Mouse (Mus musculus) heart, embryonic 14.5 days (tissue): Measurements from ENCODE around the gene Pet117. TPM values are rescaled to one million over a fixed set of nuclear protein-coding genes. Genes with fewer than 3 reads are reported as not detected.

Experiments used
- ATAC-seq: fragments of 200-750 bp; cut with Nextera tagmentation; 2 replicates; pipeline ENCODE4 v1.8.0; 2017; ENCODE audit warnings: low read depth, moderate TSS enrichment; ENCODE audit not compliant: insufficient number of reproducible peaks, insufficient read depth, low FRiP score
- H3K27ac ChIP-seq, 2 experiments: fragments of 200-500 bp in 1 of 2; fragments of 300-500 bp in 1 of 2; sonication (generic) in 1 of 2; replicated peaks in 1 of 2; 2 replicates each; pipeline ENCODE4 v1.5.1; 2012 to 2014; ENCODE audit warnings: low read depth in 2 of 2, low read length in 2 of 2, control low read depth in 1 of 2, mild to moderate bottlenecking in 1 of 2, mixed read lengths in 1 of 2; ENCODE audit not compliant: control insufficient read depth in 1 of 2, insufficient read depth in 1 of 2
- H3K27me3 ChIP-seq: fragments of 300-500 bp; sonication (generic); 2 replicates; pipeline ENCODE4 v1.6.1; 2014; ENCODE audit warnings: mild to moderate bottlenecking, low read length, control low read depth; ENCODE audit not compliant: control insufficient read depth, insufficient read depth
- H3K36me3 ChIP-seq: fragments of 300-500 bp; sonication (generic); 2 replicates; pipeline ENCODE4 v1.6.1; 2014; ENCODE audit warnings: mild to moderate bottlenecking, control low read depth, low read length, mixed read lengths; ENCODE audit not compliant: control insufficient read depth, insufficient read depth
- H3K4me1 ChIP-seq, 2 experiments: fragments of 200-500 bp in 1 of 2; fragments of 300-500 bp in 1 of 2; sonication (generic) in 1 of 2; 2 replicates each; pipeline ENCODE4 v1.6.1; 2012 to 2014; ENCODE audit warnings: low read length in 2 of 2, control low read depth in 1 of 2, mixed read lengths in 1 of 2; ENCODE audit not compliant: control insufficient read depth in 2 of 2, insufficient read depth in 2 of 2
- H3K4me2 ChIP-seq: fragments of 300-500 bp; sonication (generic); 2 replicates; pipeline ENCODE4 v1.6.1; 2014; ENCODE audit warnings: mild to moderate bottlenecking, low read length
- H3K4me3 ChIP-seq, 2 experiments: fragments of 200-500 bp in 1 of 2; fragments of 300-500 bp in 1 of 2; sonication (generic) in 1 of 2; 2 replicates each; pipeline ENCODE4 v1.5.1; 2012 to 2014; ENCODE audit warnings: low read length in 2 of 2, mild to moderate bottlenecking in 2 of 2, control low read depth in 1 of 2, low read depth in 1 of 2, moderate library complexity in 1 of 2; ENCODE audit not compliant: control insufficient read depth in 1 of 2, insufficient read depth in 1 of 2
- H3K9ac ChIP-seq: fragments of 300-500 bp; sonication (generic); 2 replicates; pipeline ENCODE4 v1.6.1; 2014; ENCODE audit warnings: mild to moderate bottlenecking, low read length
- H3K9me3 ChIP-seq: fragments of 300-500 bp; sonication (generic); 2 replicates; pipeline ENCODE4 v1.6.1; 2016; ENCODE audit warnings: low read length, control low read depth; ENCODE audit not compliant: control insufficient read depth
- WGBS: fragments of 180-500 bp; shearing (Covaris S2); extraction: QIAGEN DNeasy Blood & Tissue Kit; methylation state at CpG from one replicate; pipeline ENCODE4 v1.1.7; 2014; 5-methylcytosine and 5-hydroxymethylcytosine counted together
- polyA plus RNA-seq: library from polyadenylated mRNA; unstranded; fragments of >200 nt; fragmentation: Nextera tagmentation; extraction: Ambion mirVana; gene quantifications from 2 replicates; pipeline ENCODE4 v1.2.1, GENCODE M21; 2014

Pet117 gene
- polyA plus RNA-seq, 1 experiment from 2014 or later, result 1.2 TPM

GRCm38 (mm10) chr2:144352843-144353242, 16.0 kb upstream of the Pet117 start:
- 83% methylated on average over 11 of the region's 11 CpGs for WGBS
- Histone ChIP-seq H3K27ac (no peak overlapping the region), H3K4me2 (no peak overlapping the region), H3K9ac (no peak overlapping the region), H3K36me3 (no peaks in the 10 kb centered on the region), H3K27me3 (no peaks in the 10 kb centered on the region), H3K4me3 (no peak overlapping the region), H3K9me3 (no peaks in the 10 kb centered on the region), H3K4me1 (no peaks in the 10 kb centered on the region)
- ATAC-seq, result no peak

GRCm38 (mm10) chr2:144369020-144369421, 225 bp downstream of the Pet117 start:
- Histone ChIP-seq H3K9ac (peak overlapping the region; percentile 90), H3K4me3 (peak overlapping the region; percentile 86 to 100), H3K4me1 (peaks cover 0 to 10% of the 10 kb centered on the region in 2 experiments; a peak in 2 of 4 replicates), H3K27ac (peak overlapping the region; percentile 93 to 99), H3K9me3 (no peaks in the 10 kb centered on the region), H3K36me3 (peaks cover 18% of the 10 kb centered on the region), H3K4me2 (peak overlapping the region; percentile 67), H3K27me3 (no peaks in the 10 kb centered on the region)
- ATAC-seq, result peak; percentile 85
- 1% methylated on average over 36 of the region's 43 CpGs for WGBS

GRCm38 (mm10) chr2:144369511-144369910, 715 bp downstream of the Pet117 start:
- H3K27ac ChIP-seq, result peak overlapping the region; percentile 93 to 99
- no peaks in the 10 kb centered on the region for H3K9me3 ChIP-seq
- peak overlapping the region; percentile 86 to 100 for H3K4me3 ChIP-seq
- H3K4me2 ChIP-seq, result peak overlapping the region; percentile 67
- 1% methylated on average over 12 of the region's 12 CpGs for WGBS
- no peaks in the 10 kb centered on the region for H3K27me3 ChIP-seq
- no peak for ATAC-seq
- peak overlapping the region; percentile 90 for H3K9ac ChIP-seq
- peaks cover 0 to 10% of the 10 kb centered on the region in 2 experiments; a peak in 2 of 4 replicates for H3K4me1 ChIP-seq
- H3K36me3 ChIP-seq, result peaks cover 23% of the 10 kb centered on the region

- no peak overlapping the region for H3K27ac ChIP-seq
Observed at GRCm38 (mm10) chr2:144371566-144371965, 2.8 kb downstream of the Pet117 start.

GRCm38 (mm10) chr2:144373063-144373462, 4.3 kb downstream of the Pet117 start:
- peaks cover 57% of the 10 kb centered on the region for H3K36me3 ChIP-seq
- no peak overlapping the region for H3K9ac ChIP-seq
- no peaks in the 10 kb centered on the region for H3K27me3 ChIP-seq
- peaks cover 0 to 10% of the 10 kb centered on the region in 2 experiments; a peak in 2 of 4 replicates for H3K4me1 ChIP-seq
- no peak overlapping the region for H3K4me2 ChIP-seq
- no peak for ATAC-seq
- no peaks in the 10 kb centered on the region for H3K9me3 ChIP-seq
- H3K27ac ChIP-seq, result no peak overlapping the region
- H3K4me3 ChIP-seq, result no peak overlapping the region
- 94% methylated on average over 9 of the region's 9 CpGs for WGBS

More at GRCm38 (mm10) chr2:144371566-144371965, 2.8 kb downstream of the Pet117 start:
- no peak overlapping the region for H3K9ac ChIP-seq
- no peaks in the 10 kb centered on the region for H3K27me3 ChIP-seq
- peaks cover 0 to 10% of the 10 kb centered on the region in 2 experiments; a peak in 2 of 4 replicates for H3K4me1 ChIP-seq
- ATAC-seq, result no peak
- WGBS, result 73% methylated on average over 4 of the region's 4 CpGs
- no peaks in the 10 kb centered on the region for H3K9me3 ChIP-seq
- no peak overlapping the region for H3K4me3 ChIP-seq
- H3K36me3 ChIP-seq, result peaks cover 42% of the 10 kb centered on the region
- H3K4me2 ChIP-seq, result no peak overlapping the region

GRCm38 (mm10) chr2:144375063-144375703, 6.4 kb downstream of the Pet117 start:
- H3K27me3 ChIP-seq, result no peaks in the 10 kb centered on the region
- H3K9me3 ChIP-seq, result no peaks in the 10 kb centered on the region
- 81% methylated on average over 10 of the region's 10 CpGs for WGBS
- H3K9ac ChIP-seq, result no peak overlapping the region
- peaks cover 0 to 10% of the 10 kb centered on the region in 2 experiments; a peak in 1 of 4 replicates for H3K4me1 ChIP-seq
- H3K27ac ChIP-seq, result no peak overlapping the region
- ATAC-seq, result no peak
- H3K4me3 ChIP-seq, result no peak overlapping the region
- no peak overlapping the region for H3K4me2 ChIP-seq
- peaks cover 78% of the 10 kb centered on the region for H3K36me3 ChIP-seq

- Histone ChIP-seq H3K27me3 (no peaks in the 10 kb centered on the region), H3K4me2 (no peak overlapping the region), H3K4me3 (no peak overlapping the region), H3K9me3 (no peaks in the 10 kb centered on the region), H3K36me3 (peaks cover 97% of the 10 kb centered on the region), H3K4me1 (peaks cover 2 to 11% of the 10 kb centered on the region in 2 experiments; a peak in 2 of 4 replicates), H3K27ac (no peak overlapping the region), H3K9ac (no peak overlapping the region)
- ATAC-seq, result no peak
- 69% methylated on average over 3 of the region's 3 CpGs for WGBS
Observed at GRCm38 (mm10) chr2:144381293-144381692, 12.5 kb downstream of the Pet117 start.
